Comparison of ENCODE assay signal across 9 mouse cellular contexts in genomic region chr3:133092936-133093335, GRCm38 (mm10). TPM values are rescaled to one million over a fixed set of nuclear protein-coding genes. Genes with fewer than 3 reads are reported as not detected.
DNase-seq lines count a peak whose midpoint lies in the region; ATAC-seq and TF ChIP-seq lines count a peak whose summit lies in the region.
"Had no signal": no experiment of that assay in that cellular context is flagged by ENCODE, and none has a peak within 500 bp of the region (broad histone marks: within the 10 kb centered on the region; RNA-seq: fewer than 3 reads in every experiment).

No protein-coding gene starts in this region.

- H3K27me3 ChIP-seq in lung, embryonic 16.5 days (ENCODE audit: control insufficient read depth, insufficient read depth, low read depth, low read length), result no peaks in the 10 kb centered on the region
- no peaks in the 10 kb centered on the region for H3K27me3 ChIP-seq in forebrain, postnatal 0 days (ENCODE audit: insufficient read depth, low read length)
- H3K27me3 ChIP-seq in liver, embryonic 16.5 days (ENCODE audit: control insufficient read depth, insufficient read depth, low read depth, low read length), result no peaks in the 10 kb centered on the region
- H3K27me3 ChIP-seq in stomach, embryonic 16.5 days (ENCODE audit: control insufficient read depth, insufficient read depth, low read length), result no peaks in the 10 kb centered on the region

- peaks cover 2% of the 10 kb centered on the region for H3K36me3 ChIP-seq in lung, embryonic 16.5 days (ENCODE audit: control insufficient read depth, insufficient read depth, low read length)
- H3K36me3 ChIP-seq in forebrain, postnatal 0 days (ENCODE audit: insufficient read depth), result peaks cover 2% of the 10 kb centered on the region; the same call in 1 of the 2 replicates
- no peaks in the 10 kb centered on the region for H3K36me3 ChIP-seq in liver, embryonic 16.5 days (ENCODE audit: control insufficient read depth, insufficient read depth)
- H3K36me3 ChIP-seq in stomach, embryonic 16.5 days (ENCODE audit: control insufficient read depth, insufficient read depth, low read length), result no peaks in the 10 kb centered on the region

- H3K4me3 ChIP-seq in lung, embryonic 16.5 days (ENCODE audit: low read length), result peak overlapping the region; percentile 95
- peak overlapping the region; percentile 85; the same call in 1 of the 2 replicates for H3K4me3 ChIP-seq in forebrain, postnatal 0 days (ENCODE audit: low read depth, low read length)
- peak overlapping the region; percentile 76; the same call in 1 of the 2 replicates for H3K4me3 ChIP-seq in liver, embryonic 16.5 days (ENCODE audit: low read depth, low read length)
- H3K4me3 ChIP-seq in stomach, embryonic 16.5 days (replicated peaks; ENCODE audit: low read length), result peak overlapping the region; percentile 94

- intact Hi-C loops in left cerebral cortex, postnatal 10 days (cut with DNase I), result loop anchor here (5.0 kb wide), 1 partner anchor 346 kb away; no protein-coding TSS in a partner anchor

- no peak overlapping the region; the same call in 1 of the 2 replicates for H3K9ac ChIP-seq in lung, embryonic 16.5 days (ENCODE audit: low read length)
- H3K9ac ChIP-seq in forebrain, postnatal 0 days, result no peak overlapping the region
- H3K9ac ChIP-seq in liver, embryonic 16.5 days (ENCODE audit: low read depth, low read length), result 0 out of 2 replicates have a peak overlapping the region, but pooled peaks have one; percentile 96
- no peak overlapping the region for H3K9ac ChIP-seq in stomach, embryonic 16.5 days (ENCODE audit: low read length)

- H3K9me3 ChIP-seq in lung, embryonic 16.5 days (ENCODE audit: control insufficient read depth, low read length), result no peaks in the 10 kb centered on the region
- H3K9me3 ChIP-seq in forebrain, postnatal 0 days (ENCODE audit: low read length), result no peaks in the 10 kb centered on the region
- no peaks in the 10 kb centered on the region for H3K9me3 ChIP-seq in liver, embryonic 16.5 days (replicated peaks; ENCODE audit: control insufficient read depth, low read length)
- no peaks in the 10 kb centered on the region for H3K9me3 ChIP-seq in stomach, embryonic 16.5 days (replicated peaks; ENCODE audit: control insufficient read depth, low read length)

- DNase-seq in lung, postnatal 14 days, result no peak
- DNase-seq in forebrain, postnatal 0 days, result no peak
- no peak for DNase-seq in cerebellum, postnatal 14 days
- DNase-seq in right cerebral cortex, postnatal 25 days, result no peak
- DNase-seq in left cerebral cortex, postnatal 10 days (ENCODE audit: extremely low spot score in 1 of 2, low spot score in 2 of 2), result no peak
- DNase-seq: adrenal gland, adult 8-10 months had no signal

- 80% methylated on average over 1 of the region's 1 CpGs for WGBS in lung, embryonic 16.5 days
- WGBS in forebrain, postnatal 0 days, result 78% methylated on average over 1 of the region's 1 CpGs
- 24% methylated on average over 1 of the region's 1 CpGs for WGBS in liver, embryonic 16.5 days (ENCODE audit: insufficient replicate concordance)
- 79% methylated on average over 1 of the region's 1 CpGs for WGBS in stomach, embryonic 16.5 days

- no peak for ATAC-seq in lung, embryonic 16.5 days (ENCODE audit: low read depth)
- ATAC-seq in forebrain, postnatal 0 days, result no peak
- no peak for ATAC-seq in liver, embryonic 16.5 days (ENCODE audit: low read depth)
- no peak for ATAC-seq in stomach, embryonic 16.5 days (ENCODE audit: insufficient read depth, low FRiP score)

- peaks cover 15% of the 10 kb centered on the region for H3K4me1 ChIP-seq in lung, embryonic 16.5 days (replicated peaks; ENCODE audit: control insufficient read depth, insufficient read depth, low read length)
- H3K4me1 ChIP-seq in forebrain, postnatal 0 days (ENCODE audit: insufficient read depth), result peaks cover 15% of the 10 kb centered on the region
- peaks cover 9% of the 10 kb centered on the region for H3K4me1 ChIP-seq in liver, embryonic 16.5 days (ENCODE audit: control insufficient read depth, low read depth, low read length)
- H3K4me1 ChIP-seq in stomach, embryonic 16.5 days (ENCODE audit: control insufficient read depth, insufficient read depth, low read length), result peaks cover 11% of the 10 kb centered on the region; the same call in 1 of the 2 replicates

- no peak for TF ChIP-seq CTCF in forebrain, postnatal 0 days (IDR thresholded peaks at IDR 0.05; ENCODE audit: low read depth)

- H3K4me2 ChIP-seq in lung, embryonic 16.5 days (ENCODE audit: low read depth, low read length), result peak overlapping the region; percentile 64
- H3K4me2 ChIP-seq in forebrain, postnatal 0 days (ENCODE audit: low read depth), result peak overlapping the region; percentile 54
- H3K4me2 ChIP-seq in liver, embryonic 16.5 days (ENCODE audit: low read depth, low read length), result peak overlapping the region; percentile 72
- peak overlapping the region; percentile 69 for H3K4me2 ChIP-seq in stomach, embryonic 16.5 days (ENCODE audit: low read depth, low read length)

- H3K27ac ChIP-seq in lung, embryonic 16.5 days (ENCODE audit: low read length), result no peak overlapping the region
- no peak overlapping the region for H3K27ac ChIP-seq in forebrain, postnatal 0 days (ENCODE audit: low read depth, low read length)
- peak overlapping the region; percentile 5; the same call in 1 of the 2 replicates for H3K27ac ChIP-seq in liver, embryonic 16.5 days (ENCODE audit: low read length)
- no peak overlapping the region for H3K27ac ChIP-seq in stomach, embryonic 16.5 days (ENCODE audit: low read length)

RNA-seq across cellular contexts. Expression of gene Gstcd, which starts 1.1 kb away (rescaled TPM):
- 6.8 and 7.8 TPM in 2 replicates for polyA plus RNA-seq in lung, embryonic 16.5 days (2015; fragmentation: Nextera tagmentation; extraction: Ambion mirVana)
- total RNA-seq in forebrain, postnatal 0 days (2014; rRNA removed), result 9.5 and 12.8 TPM in 2 replicates
- polyA plus RNA-seq in forebrain, postnatal 0 days (2015; fragmentation: Nextera tagmentation; extraction: Ambion mirVana), result 1.4 and 2.1 TPM in 2 replicates
- 2.4 and 3.0 TPM in 2 replicates for polyA plus RNA-seq in liver, embryonic 16.5 days (2015; fragmentation: Nextera tagmentation; extraction: Ambion mirVana)
- polyA plus RNA-seq in stomach, embryonic 16.5 days (2015; fragmentation: Nextera tagmentation; extraction: Ambion mirVana), result 5.0 and 5.5 TPM in 2 replicates
- 1 to 10 TPM; 7.4 to 9.7 TPM for total RNA-seq in left cerebral cortex, postnatal 10 days (2021)

RNA-seq across cellular contexts. Expression of gene Ints12, which starts 1.3 kb away (rescaled TPM):
- 20.5 and 24.3 TPM in 2 replicates for polyA plus RNA-seq in lung, embryonic 16.5 days (2015; fragmentation: Nextera tagmentation; extraction: Ambion mirVana)
- 8.7 and 12.3 TPM in 2 replicates for total RNA-seq in forebrain, postnatal 0 days (2014; rRNA removed)
- 10.0 and 10.1 TPM in 2 replicates for polyA plus RNA-seq in forebrain, postnatal 0 days (2015; fragmentation: Nextera tagmentation; extraction: Ambion mirVana)
- polyA plus RNA-seq in liver, embryonic 16.5 days (2015; fragmentation: Nextera tagmentation; extraction: Ambion mirVana), result 9.2 and 9.6 TPM in 2 replicates
- 20.5 and 21.6 TPM in 2 replicates for polyA plus RNA-seq in stomach, embryonic 16.5 days (2015; fragmentation: Nextera tagmentation; extraction: Ambion mirVana)
- total RNA-seq in left cerebral cortex, postnatal 10 days (2021), result 10 to 100 TPM; 11.6 to 11.7 TPM
